Mouse (Mus musculus) liver, adult 2 months (tissue): ENCODE data around the gene Rasgrf2. TPM values are rescaled to one million over a fixed set of nuclear protein-coding genes. Genes with fewer than 3 reads are reported as not detected.

ENCODE experiments used
- DNase-seq: peaks from one replicate; pipeline ENCODE4 v3.0.0-alpha.2; 2011; ENCODE audit warnings: low read depth, low spot score; ENCODE audit errors: extremely low read depth
- H3K27ac ChIP-seq: fragments of 200-500 bp; replicated peaks from 2 replicates; pipeline ENCODE4 v1.5.1; 2012; ENCODE audit warnings: low read depth, mild to moderate bottlenecking, control low read depth, inconsistent platforms, low read length; ENCODE audit not compliant: insufficient read depth
- H3K27me3 ChIP-seq: fragments of 200-500 bp; 2 replicates; pipeline ENCODE4 v1.6.1; 2012; ENCODE audit warnings: mild to moderate bottlenecking, moderate library complexity, low read length, inconsistent platforms; ENCODE audit not compliant: control insufficient read depth, insufficient read depth
- H3K36me3 ChIP-seq: fragments of 200-500 bp; 2 replicates; pipeline ENCODE4 v1.6.1; 2012; ENCODE audit warnings: low read length, inconsistent platforms; ENCODE audit not compliant: control insufficient read depth, insufficient read depth
- H3K4me1 ChIP-seq: fragments of 200-500 bp; 2 replicates; pipeline ENCODE4 v1.6.1; 2011; ENCODE audit warnings: low read length; ENCODE audit not compliant: control insufficient read depth, insufficient read depth
- H3K4me3 ChIP-seq: fragments of 200-500 bp; 2 replicates; pipeline ENCODE4 v1.5.1; 2011; ENCODE audit warnings: low read depth, mild to moderate bottlenecking, control low read depth, low read length, moderate library complexity; ENCODE audit not compliant: insufficient read depth
- H3K79me2 ChIP-seq: fragments of 200-500 bp; 2 replicates; pipeline ENCODE4 v1.6.1; 2012; ENCODE audit warnings: inconsistent platforms, mild to moderate bottlenecking, low read length, moderate library complexity; ENCODE audit not compliant: control insufficient read depth, insufficient read depth
- H3K9ac ChIP-seq: fragments of 200-500 bp; 2 replicates; pipeline ENCODE4 v1.6.1; 2012; ENCODE audit warnings: low read depth, mild to moderate bottlenecking, control low read depth, inconsistent platforms, low read length
- CTCF ChIP-seq: fragments of 200-500 bp; IDR thresholded peaks from 2 replicates; pipeline ENCODE4 v1.5.1; 2011; ENCODE audit warnings: low read depth, low read length, control low read depth
- POLR2A ChIP-seq: fragments of 200-500 bp; IDR thresholded peaks from 2 replicates; pipeline ENCODE4 v1.6.1; 2011; ENCODE audit warnings: low read length, control low read depth; ENCODE audit not compliant: insufficient read depth; ENCODE audit errors: extremely low read depth
- WGBS: fragments of 180-500 bp; shearing (Covaris S2); methylation state at CpG from one replicate; pipeline ENCODE4 v1.1.7; 2018; 5-methylcytosine and 5-hydroxymethylcytosine counted together
- polyA plus RNA-seq: library from polyadenylated mRNA; depleted of rRNA; stranded (reverse); fragments of >200 nt; gene quantifications from 2 replicates; pipeline ENCODE4 v1.2.3, GENCODE M21; 2012
- total RNA-seq: library from RNA; depleted of rRNA; stranded (reverse); fragments of >200 nt; gene quantifications from 2 replicates; pipeline ENCODE4 v1.2.3, GENCODE M21; 2014

The Rasgrf2 gene
- total and polyA plus RNA-seq, 2 experiments = 0.44 to 1.0 TPM

GRCm38 (mm10) chr13:91971246-91971645 is 160.2 kb downstream of the Rasgrf2 start:
- Histone ChIP-seq H3K9ac (peak overlapping the region; percentile 64; the same call in 1 of the 2 replicates), H3K4me3 (peak overlapping the region; percentile 28; the same call in 1 of the 2 replicates), H3K4me1 (peaks cover 1% of the 10 kb centered on the region; the same call in 1 of the 2 replicates), H3K27ac (peak overlapping the region; percentile 82), H3K36me3 (no peaks in the 10 kb centered on the region), H3K27me3 (no peaks in the 10 kb centered on the region), H3K79me2 (no peaks in the 10 kb centered on the region)
- WGBS = 35% methylated on average over 3 of the region's 3 CpGs
- DNase-seq = peak; percentile 88
- TF ChIP-seq CTCF (no peak), POLR2A (no peak)

- Histone ChIP-seq H3K9ac (no peak overlapping the region), H3K36me3 (no peaks in the 10 kb centered on the region), H3K27ac (no peak overlapping the region), H3K27me3 (no peaks in the 10 kb centered on the region), H3K79me2 (no peaks in the 10 kb centered on the region), H3K4me1 (peaks cover 3% of the 10 kb centered on the region), H3K4me3 (no peak overlapping the region)
- no peak for DNase-seq
- TF ChIP-seq POLR2A (no peak), CTCF (no peak)
Observed at GRCm38 (mm10) chr13:91956474-91956873, 175.0 kb downstream of the Rasgrf2 start.

GRCm38 (mm10) chr13:91955646-91956045 is 175.8 kb downstream of the Rasgrf2 start:
- peaks cover 3% of the 10 kb centered on the region for H3K4me1 ChIP-seq
- no peak for TF ChIP-seq CTCF
- TF ChIP-seq POLR2A = no peak
- H3K9ac ChIP-seq = no peak overlapping the region
- no peaks in the 10 kb centered on the region for H3K27me3 ChIP-seq
- no peak for DNase-seq
- 92% methylated on average over 2 of the region's 2 CpGs for WGBS
- no peak overlapping the region for H3K27ac ChIP-seq
- H3K79me2 ChIP-seq = no peaks in the 10 kb centered on the region
- H3K36me3 ChIP-seq = no peaks in the 10 kb centered on the region
- H3K4me3 ChIP-seq = no peak overlapping the region

GRCm38 (mm10) chr13:91955175-91955574 is 176.3 kb downstream of the Rasgrf2 start:
- no peaks in the 10 kb centered on the region for H3K27me3 ChIP-seq
- TF ChIP-seq POLR2A (no peak), CTCF (no peak)
- 21% methylated on average over 1 of the region's 1 CpGs for WGBS
- no peaks in the 10 kb centered on the region for H3K36me3 ChIP-seq
- no peak overlapping the region for H3K9ac ChIP-seq
- H3K4me1 ChIP-seq = peaks cover 3% of the 10 kb centered on the region
- H3K79me2 ChIP-seq = no peaks in the 10 kb centered on the region
- H3K27ac ChIP-seq = no peak overlapping the region; the same call in 1 of the 2 replicates
- peak; percentile 76 for DNase-seq
- no peak overlapping the region for H3K4me3 ChIP-seq

GRCm38 (mm10) chr13:91940113-91940512 is 191.3 kb downstream of the Rasgrf2 start:
- no peak for DNase-seq
- WGBS = 92% methylated on average over 9 of the region's 9 CpGs

GRCm38 (mm10) chr13:91938826-91939225 is 192.6 kb downstream of the Rasgrf2 start:
- TF ChIP-seq POLR2A (no peak), CTCF (no peak)
- H3K27me3 ChIP-seq = no peaks in the 10 kb centered on the region
- no peak for DNase-seq
- no peaks in the 10 kb centered on the region for H3K79me2 ChIP-seq
- no peaks in the 10 kb centered on the region for H3K4me1 ChIP-seq
- 56% methylated on average over 1 of the region's 1 CpGs for WGBS
- no peak overlapping the region for H3K9ac ChIP-seq
- no peak overlapping the region for H3K4me3 ChIP-seq
- H3K27ac ChIP-seq = no peak overlapping the region
- no peaks in the 10 kb centered on the region for H3K36me3 ChIP-seq

More at GRCm38 (mm10) chr13:91940113-91940512, 191.3 kb downstream of the Rasgrf2 start:
- Histone ChIP-seq H3K36me3 (no peaks in the 10 kb centered on the region), H3K4me1 (no peaks in the 10 kb centered on the region), H3K27me3 (no peaks in the 10 kb centered on the region), H3K4me3 (no peak overlapping the region), H3K9ac (no peak overlapping the region), H3K27ac (no peak overlapping the region), H3K79me2 (no peaks in the 10 kb centered on the region)
- TF ChIP-seq CTCF (no peak), POLR2A (no peak)
